8 mouse cellular contexts compared by ENCODE assay signal in the genomic region with DNA sequence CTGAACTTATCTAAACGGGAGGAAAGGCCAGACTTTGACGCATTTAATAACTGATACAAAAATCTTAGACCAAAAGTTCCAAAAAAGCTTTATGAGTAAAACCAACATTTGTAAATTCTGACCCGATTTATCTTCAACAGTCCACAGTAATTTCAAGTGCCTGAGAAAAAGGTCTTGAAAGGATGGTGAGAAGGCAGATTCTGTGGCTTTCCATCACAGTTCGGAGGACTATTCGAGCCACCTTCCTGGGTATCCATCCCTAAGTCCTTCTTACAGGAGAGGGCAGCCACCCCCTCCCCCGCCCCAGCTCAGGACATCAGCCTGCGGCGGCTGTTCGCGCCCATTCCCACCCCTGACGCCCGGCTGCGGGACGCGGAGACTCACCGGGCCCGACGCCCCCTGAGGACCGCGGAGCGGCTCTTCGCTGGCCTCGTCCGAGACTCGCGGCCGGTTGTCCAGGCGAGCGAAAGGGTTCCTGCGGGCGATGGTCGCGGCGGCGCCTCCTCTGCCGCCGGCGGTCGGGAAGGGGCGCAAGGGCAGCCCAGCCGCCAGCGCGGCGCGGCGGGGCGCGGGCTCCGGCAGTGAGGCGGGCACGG. TPM values are rescaled to one million over a fixed set of nuclear protein-coding genes. Genes with fewer than 3 reads are reported as not detected.
DNase-seq lines count a peak whose midpoint lies in the region; ATAC-seq and TF ChIP-seq lines count a peak whose summit lies in the region.

No protein-coding gene starts in this region.

- H3K27ac ChIP-seq in ES-Bruce4 (ENCODE audit: insufficient read depth, low read length) (no peak overlapping the region), macrophage (no peak overlapping the region)
- H3K27ac ChIP-seq in heart, embryonic 16.5 days (ENCODE audit: low read length), result peak overlapping the region; percentile 66

- TF ChIP-seq POLR2A in ES-Bruce4 (IDR thresholded peaks at IDR 0.05; ENCODE audit: insufficient read depth, low read length), result no peak

- peak overlapping the region; percentile 85 for H3K9ac ChIP-seq in ES-Bruce4 (ENCODE audit: low read depth, poor library complexity, severe bottlenecking)
- peak overlapping the region; percentile 90 for H3K9ac ChIP-seq in heart, embryonic 16.5 days (ENCODE audit: low read length)

- no peaks in the 10 kb centered on the region; the same call in 1 of the 2 replicates for H3K79me2 ChIP-seq in macrophage (ENCODE audit: inconsistent target)

- no peak for TF ChIP-seq EP300 in ES-Bruce4 (IDR thresholded peaks at IDR 0.05; ENCODE audit: insufficient read depth, low read depth, low read length)

- peaks cover 2% of the 10 kb centered on the region for H3K4me1 ChIP-seq in ES-Bruce4 (ENCODE audit: control insufficient read depth, insufficient read depth, low read length)
- peaks cover 7% of the 10 kb centered on the region for H3K4me1 ChIP-seq in heart, embryonic 16.5 days (ENCODE audit: control insufficient read depth, insufficient read depth, low read length)

- WGBS in heart, embryonic 16.5 days, result 2% methylated on average over 43 of the region's 51 CpGs
- 2% methylated on average over 40 of the region's 51 CpGs for WGBS in macrophage (ENCODE audit: missing documents)

- H3K4me3 ChIP-seq in ES-Bruce4 (ENCODE audit: low read depth, low read length), result peak overlapping the region; percentile 67
- H3K4me3 ChIP-seq in heart, embryonic 16.5 days (ENCODE audit: low read length), result peak overlapping the region; percentile 93
- peak overlapping the region; percentile 30 for H3K4me3 ChIP-seq in macrophage (ENCODE audit: inconsistent target)

- peaks cover 8% of the 10 kb centered on the region; the same call in 1 of the 2 replicates for H3K36me3 ChIP-seq in ES-Bruce4 (ENCODE audit: control insufficient read depth, insufficient read depth, low read length, poor library complexity, severe bottlenecking)
- H3K36me3 ChIP-seq in heart, embryonic 16.5 days (ENCODE audit: control insufficient read depth, insufficient read depth), result peaks cover 10% of the 10 kb centered on the region; the same call in 1 of the 2 replicates
- H3K36me3 ChIP-seq in macrophage (ENCODE audit: inconsistent target), result peaks cover 8% of the 10 kb centered on the region; the same call in 1 of the 2 replicates

- ATAC-seq in heart, embryonic 16.5 days (replicated peaks; ENCODE audit: extremely low read depth, insufficient read depth, low FRiP score), result peak; percentile 49

- peak; percentile 35 for DNase-seq in embryo, embryonic 10 days (ENCODE audit: low spot score)
- DNase-seq in embryo, embryonic 10.5 days (ENCODE audit: low spot score), result no peak
- DNase-seq in layer of hippocampus, postnatal 36 days, result no peak
- DNase-seq in right cerebral cortex, postnatal 14 days, result no peak
- DNase-seq in adrenal gland, postnatal 10 days, result no peak

- TF ChIP-seq CTCF in ES-Bruce4 (IDR thresholded peaks at IDR 0.05; ENCODE audit: low read depth, low read length), result no peak

- peak overlapping the region; percentile 88 for H3K4me2 ChIP-seq in heart, embryonic 16.5 days (ENCODE audit: low read depth, low read length)

- H3K9me3 ChIP-seq in ES-Bruce4 (replicated peaks; ENCODE audit: control insufficient read depth, insufficient read depth, low read length, poor library complexity, severe bottlenecking), result no peaks in the 10 kb centered on the region
- H3K9me3 ChIP-seq in heart, embryonic 16.5 days (replicated peaks; ENCODE audit: control insufficient read depth, low read length), result no peaks in the 10 kb centered on the region

- H3K27me3 ChIP-seq in ES-Bruce4 (ENCODE audit: control insufficient read depth, insufficient read depth, low read length, poor library complexity, severe bottlenecking), result no peaks in the 10 kb centered on the region
- H3K27me3 ChIP-seq in heart, embryonic 16.5 days (ENCODE audit: control insufficient read depth, insufficient read depth, low read length), result no peaks in the 10 kb centered on the region

RNA-seq across cellular contexts. Expression of gene Donson, which starts 0.4 kb away (rescaled TPM):
- polyA plus RNA-seq in ES-Bruce4 (2011; ENCODE audit: insufficient read depth, insufficient read length, low read depth, missing spikeins) (44.3 and 46.4 TPM in 2 replicates), macrophage (2018) (4.9 to 12.7 TPM (median 6.0 TPM) in 3 replicates)
- 10.8 and 11.4 TPM in 2 replicates for polyA plus RNA-seq in heart, embryonic 16.5 days (2015; fragmentation: Nextera tagmentation; extraction: Ambion mirVana)
- total RNA-seq in macrophage (2018; cell fraction: chromatin; rRNA removed), result 10 to 100 TPM in 25 of 26 experiments, 1 to 10 TPM in 1; 9.4 to 66.4 (median 28.6) TPM
- 1 to 10 TPM; 2.9 to 7.8 (median 4.6) TPM for total RNA-seq in macrophage (2018; cell fraction: cytosol; rRNA removed)
- total RNA-seq in macrophage (2018; cell fraction: nucleus; rRNA removed), result 10 to 100 TPM in 25 of 26 experiments, 1 to 10 TPM in 1; 9.2 to 45.4 (median 20.3) TPM
- total RNA-seq in layer of hippocampus, postnatal 36 days (2021), result 10 to 100 TPM; 22.2 to 27.2 TPM
- total RNA-seq in adrenal gland, postnatal 10 days (2021), result 10 to 100 TPM in 1 of 2 experiments, 1 to 10 TPM in 1; 8.4 to 11.6 TPM

RNA-seq across cellular contexts. Expression of gene Cryzl1, which starts 40.7 kb away (rescaled TPM):
- polyA plus RNA-seq in ES-Bruce4 (2011; ENCODE audit: insufficient read depth, insufficient read length, low read depth, missing spikeins), result 48.3 and 60.0 TPM in 2 replicates
- 51.8 and 58.3 TPM in 2 replicates for polyA plus RNA-seq in heart, embryonic 16.5 days (2015; fragmentation: Nextera tagmentation; extraction: Ambion mirVana)
- 100 to 1,000 TPM in 18 of 26 experiments, 10 to 100 TPM in 8; 44.0 to 223 (median 146) TPM for total RNA-seq in macrophage (2018; cell fraction: chromatin; rRNA removed)
- 10 to 100 TPM; 19.9 to 43.7 (median 29.3) TPM for total RNA-seq in macrophage (2018; cell fraction: cytosol; rRNA removed)
- total RNA-seq in macrophage (2018; cell fraction: nucleus; rRNA removed), result 100 to 1,000 TPM in 9 of 26 experiments, 10 to 100 TPM in 17; 26.2 to 117 (median 76.2) TPM
- polyA plus RNA-seq in macrophage (2018), result 20.6 to 32.6 TPM (median 28.8 TPM) in 3 replicates
- total RNA-seq in layer of hippocampus, postnatal 36 days (2021), result 100 to 1,000 TPM; 106 to 108 TPM
- total RNA-seq in adrenal gland, postnatal 10 days (2021), result 10 to 100 TPM; 35.0 to 47.0 TPM

RNA-seq across cellular contexts. Expression of gene Son, which starts 40.8 kb away (rescaled TPM):
- polyA plus RNA-seq in ES-Bruce4 (2011; ENCODE audit: insufficient read depth, insufficient read length, low read depth, missing spikeins) (174 and 192 TPM in 2 replicates), macrophage (2018) (164 to 188 TPM (median 188 TPM) in 3 replicates)
- 77.4 and 81.7 TPM in 2 replicates for polyA plus RNA-seq in heart, embryonic 16.5 days (2015; fragmentation: Nextera tagmentation; extraction: Ambion mirVana)
- 1,000 to 10,000 TPM; 1,105 to 1,850 (median 1,369) TPM for total RNA-seq in macrophage (2018; cell fraction: chromatin; rRNA removed)
- 100 to 1,000 TPM; 104 to 207 (median 153) TPM for total RNA-seq in macrophage (2018; cell fraction: cytosol; rRNA removed)
- 100 to 1,000 TPM; 611 to 930 (median 720) TPM for total RNA-seq in macrophage (2018; cell fraction: nucleus; rRNA removed)
- 100 to 1,000 TPM; 241 to 252 TPM for total RNA-seq in layer of hippocampus, postnatal 36 days (2021)
- total RNA-seq in adrenal gland, postnatal 10 days (2021), result 100 to 1,000 TPM; 169 to 238 TPM

RNA-seq across cellular contexts. Expression of gene Itsn1, which starts 41.0 kb away (rescaled TPM):
- 84.6 and 85.7 TPM in 2 replicates for polyA plus RNA-seq in ES-Bruce4 (2011; ENCODE audit: insufficient read depth, insufficient read length, low read depth, missing spikeins)
- 14.2 and 17.0 TPM in 2 replicates for polyA plus RNA-seq in heart, embryonic 16.5 days (2015; fragmentation: Nextera tagmentation; extraction: Ambion mirVana)
- 1,000 to 10,000 TPM in 4 of 26 experiments, 100 to 1,000 TPM in 22; 245 to 1,209 (median 812) TPM for total RNA-seq in macrophage (2018; cell fraction: chromatin; rRNA removed)
- 100 to 1,000 TPM in 15 of 26 experiments, 10 to 100 TPM in 11; 71.9 to 143 (median 110) TPM for total RNA-seq in macrophage (2018; cell fraction: cytosol; rRNA removed)
- 100 to 1,000 TPM; 117 to 554 (median 234) TPM for total RNA-seq in macrophage (2018; cell fraction: nucleus; rRNA removed)
- 89.5 to 216 TPM (median 138 TPM) in 3 replicates for polyA plus RNA-seq in macrophage (2018)
- total RNA-seq in layer of hippocampus, postnatal 36 days (2021), result 100 to 1,000 TPM; 158 to 175 TPM
- 10 to 100 TPM; 31.7 to 52.0 TPM for total RNA-seq in adrenal gland, postnatal 10 days (2021)

RNA-seq across cellular contexts. Expression of gene Gart, which starts 41.4 kb away (rescaled TPM):
- 283 and 292 TPM in 2 replicates for polyA plus RNA-seq in ES-Bruce4 (2011; ENCODE audit: insufficient read depth, insufficient read length, low read depth, missing spikeins)
- polyA plus RNA-seq in heart, embryonic 16.5 days (2015; fragmentation: Nextera tagmentation; extraction: Ambion mirVana), result 74.9 and 86.8 TPM in 2 replicates
- 10 to 100 TPM in 24 of 26 experiments, 1 to 10 TPM in 2; 4.2 to 55.6 (median 24.0) TPM for total RNA-seq in macrophage (2018; cell fraction: chromatin; rRNA removed)
- total RNA-seq in macrophage (2018; cell fraction: cytosol; rRNA removed), result 10 to 100 TPM; 20.1 to 46.3 (median 32.6) TPM
- total RNA-seq in macrophage (2018; cell fraction: nucleus; rRNA removed), result 10 to 100 TPM; 12.5 to 83.1 (median 29.6) TPM
- polyA plus RNA-seq in macrophage (2018), result 25.7 to 72.6 TPM (median 28.7 TPM) in 3 replicates
- 10 to 100 TPM; 44.4 to 46.0 TPM for total RNA-seq in layer of hippocampus, postnatal 36 days (2021)
- total RNA-seq in adrenal gland, postnatal 10 days (2021), result 10 to 100 TPM; 93.3 to 94.2 TPM

Comparison
In these comparisons a context has a peak if more than half of its experiments do, and no peak if none do; other contexts are left out.
1. H3K4me3 ChIP-seq: peak in every context shown above with its lines; median percentile 93 in heart, embryonic 16.5 days; 67 in ES-Bruce4; 30 in macrophage.